Mouse (Mus musculus) induced T-regulatory cell, adult 2 months (primary cell): Measurements from ENCODE around the gene Pcgf2.
"Not testable (repeated sequence)": the region's sequence is repeated elsewhere in the genome, so short reads cannot be mapped to it uniquely, and the experiment has no call there.

Experiments used
- DNase-seq: peaks from one replicate; pipeline ENCODE4 v3.0.0-alpha.2; 2012; ENCODE audit warnings: low read depth

Pcgf2 gene

GRCm38 (mm10) chr11:97650341-97650740 lies 50.0 kb downstream of the Pcgf2 start:
- no peak for DNase-seq

GRCm38 (mm10) chr11:97648541-97648940 lies 51.8 kb downstream of the Pcgf2 start:
- DNase-seq: not testable (repeated sequence)

GRCm38 (mm10) chr11:97644834-97645233 lies 55.5 kb downstream of the Pcgf2 start:
- peak; percentile 84 for DNase-seq

- DNase-seq: no peak
Measured at GRCm38 (mm10) chr11:97643380-97644055, 56.8 kb downstream of the Pcgf2 start.

- DNase-seq: peak; percentile 48
Measured at GRCm38 (mm10) chr11:97642746-97643145, 57.6 kb downstream of the Pcgf2 start.

GRCm38 (mm10) chr11:97641668-97642067 lies 58.6 kb downstream of the Pcgf2 start:
- DNase-seq: no peak
